Mouse (Mus musculus) heart, postnatal 0 days (tissue): ENCODE data around the gene Gm49027. TPM values are rescaled to one million over a fixed set of nuclear protein-coding genes. Genes with fewer than 3 reads are reported as not detected.

Source experiments
- ATAC-seq: fragments of 200-750 bp; cut with Nextera tagmentation; 2 replicates; pipeline ENCODE4 v1.8.0; 2017; ENCODE audit warnings: low read depth, moderate number of reproducible peaks, moderate library complexity; ENCODE audit not compliant: insufficient read depth
- DNase-seq: peaks from one replicate; pipeline ENCODE4 v3.0.0-alpha.2; 2016; ENCODE audit warnings: low spot score
- H3K27ac ChIP-seq: fragments of 300-500 bp; sonication (generic); 2 replicates; pipeline ENCODE4 v1.5.1; 2014; ENCODE audit warnings: low read depth, mild to moderate bottlenecking
- H3K27me3 ChIP-seq: fragments of 300-500 bp; sonication (generic); 2 replicates; pipeline ENCODE4 v1.6.1; 2014; ENCODE audit warnings: low read length, mixed read lengths; ENCODE audit not compliant: control insufficient read depth, insufficient read depth
- H3K36me3 ChIP-seq: fragments of 300-500 bp; sonication (generic); replicated peaks from 2 replicates; pipeline ENCODE4 v1.6.1; 2014; ENCODE audit warnings: low read length, mixed read lengths; ENCODE audit not compliant: control insufficient read depth, insufficient read depth
- H3K4me1 ChIP-seq: fragments of 300-500 bp; sonication (generic); 2 replicates; pipeline ENCODE4 v1.6.1; 2014; ENCODE audit warnings: antibody characterized with exemption; ENCODE audit not compliant: control insufficient read depth, insufficient read depth
- H3K4me2 ChIP-seq: fragments of 300-500 bp; sonication (generic); 2 replicates; pipeline ENCODE4 v1.6.1; 2014; ENCODE audit warnings: low read depth, mild to moderate bottlenecking, low read length, moderate library complexity
- H3K4me3 ChIP-seq: fragments of 300-500 bp; sonication (generic); 2 replicates; pipeline ENCODE4 v1.5.1; 2014; ENCODE audit warnings: low read depth, low read length
- H3K9ac ChIP-seq: fragments of 300-500 bp; sonication (generic); replicated peaks from 2 replicates; pipeline ENCODE4 v1.6.1; 2014; ENCODE audit warnings: low read depth, low read length, mixed read lengths
- H3K9me3 ChIP-seq: fragments of 300-500 bp; sonication (generic); replicated peaks from 2 replicates; pipeline ENCODE4 v1.6.1; 2016; ENCODE audit warnings: low read length; ENCODE audit not compliant: control insufficient read depth
- CTCF ChIP-seq: IDR thresholded peaks from 2 replicates; pipeline ENCODE4 v1.5.1; 2016; ENCODE audit warnings: antibody characterized with exemption, control low read depth, low read depth
- EP300 ChIP-seq: IDR thresholded peaks from 2 replicates; pipeline ENCODE4 v1.6.1; 2016; ENCODE audit warnings: antibody characterized with exemption, low read depth
- WGBS: fragments of 180-500 bp; shearing (Covaris S2); extraction: QIAGEN DNeasy Blood & Tissue Kit; methylation state at CpG from one replicate; pipeline ENCODE4 v1.1.7; 2014; 5-methylcytosine and 5-hydroxymethylcytosine counted together
- polyA plus RNA-seq: library from polyadenylated mRNA; unstranded; fragments of >200 nt; fragmentation: Nextera tagmentation; extraction: Ambion mirVana; gene quantifications from 2 replicates; pipeline ENCODE4 v1.2.1, GENCODE M21; 2015
- total RNA-seq: library from RNA; depleted of rRNA; stranded (reverse); fragments of >200 nt; gene quantifications from 2 replicates; pipeline ENCODE4 v1.2.3, GENCODE M21; 2014; ENCODE audit warnings: low replicate concordance

Gene Gm49027
- total and polyA plus RNA-seq, 2 experiments from 2014 or later, result 1.1 TPM; not detected in 1

GRCm38 (mm10) chr5:123507936-123508723, 17.2 kb downstream of the Gm49027 start:
- Histone ChIP-seq H3K4me2 (peak overlapping the region; percentile 79), H3K9ac (peak overlapping the region; percentile 43; the same call in 1 of the 2 replicates), H3K27ac (no peak overlapping the region), H3K27me3 (peaks cover 33% of the 10 kb centered on the region), H3K36me3 (peaks cover 8% of the 10 kb centered on the region; the same call in 1 of the 2 replicates), H3K9me3 (no peaks in the 10 kb centered on the region), H3K4me3 (peak overlapping the region; percentile 55), H3K4me1 (peaks cover 14% of the 10 kb centered on the region)
- ATAC-seq (peak; percentile 82), DNase-seq (peak; percentile 60)
- TF ChIP-seq EP300 (no peak), CTCF (no peak)
- WGBS, result under 1% methylated on average over 57 of the region's 59 CpGs

GRCm38 (mm10) chr5:123501973-123502372, 23.3 kb downstream of the Gm49027 start:
- H3K4me1 ChIP-seq, result peaks cover 9% of the 10 kb centered on the region; the same call in 1 of the 2 replicates
- ATAC-seq, result no peak

DNA sequence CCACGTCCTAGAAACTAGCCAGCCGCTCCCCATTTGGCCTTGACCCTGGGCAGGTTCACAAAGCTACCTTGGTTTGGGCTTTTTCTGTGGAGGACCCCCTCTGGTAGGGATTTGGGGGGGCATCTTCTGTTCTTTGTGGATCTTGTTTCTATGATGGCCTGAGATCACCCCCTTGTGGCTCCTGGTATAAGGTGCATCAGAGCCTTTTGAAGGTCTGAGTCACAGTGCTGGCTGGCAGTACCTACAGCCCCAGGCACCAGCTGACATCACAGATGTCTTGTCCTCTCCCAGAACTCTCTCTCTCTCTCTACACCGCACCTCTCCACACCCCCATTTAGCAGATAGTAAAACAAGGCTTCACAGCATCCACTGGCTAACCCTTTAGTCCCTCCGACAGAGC, 25.6 kb downstream of the Gm49027 start:
- 0 out of 2 replicates have a peak, but pooled peaks have one; percentile 13 for ATAC-seq
- peaks cover 9% of the 10 kb centered on the region; the same call in 1 of the 2 replicates for H3K4me1 ChIP-seq
- no peaks in the 10 kb centered on the region for H3K9me3 ChIP-seq
- H3K27me3 ChIP-seq, result peaks cover 14% of the 10 kb centered on the region; the same call in 1 of the 2 replicates
- H3K9ac ChIP-seq, result no peak overlapping the region
- no peak overlapping the region for H3K27ac ChIP-seq
- no peak overlapping the region for H3K4me3 ChIP-seq
- H3K4me2 ChIP-seq, result no peak overlapping the region
- TF ChIP-seq EP300 (no peak), CTCF (peak; percentile 69)
- WGBS, result 43% methylated on average over 4 of the region's 4 CpGs
- no peaks in the 10 kb centered on the region for H3K36me3 ChIP-seq
- DNase-seq, result peak; percentile 56

More at GRCm38 (mm10) chr5:123501973-123502372, 23.3 kb downstream of the Gm49027 start:
- Histone ChIP-seq H3K9me3 (no peaks in the 10 kb centered on the region), H3K27ac (no peak overlapping the region), H3K36me3 (no peaks in the 10 kb centered on the region), H3K27me3 (peaks cover 20% of the 10 kb centered on the region; the same call in 1 of the 2 replicates), H3K9ac (no peak overlapping the region), H3K4me3 (no peak overlapping the region), H3K4me2 (no peak overlapping the region)
- WGBS, result 42% methylated on average over 4 of the region's 4 CpGs
- DNase-seq, result no peak
- no peak for TF ChIP-seq EP300
- TF ChIP-seq CTCF, result no peak

DNA sequence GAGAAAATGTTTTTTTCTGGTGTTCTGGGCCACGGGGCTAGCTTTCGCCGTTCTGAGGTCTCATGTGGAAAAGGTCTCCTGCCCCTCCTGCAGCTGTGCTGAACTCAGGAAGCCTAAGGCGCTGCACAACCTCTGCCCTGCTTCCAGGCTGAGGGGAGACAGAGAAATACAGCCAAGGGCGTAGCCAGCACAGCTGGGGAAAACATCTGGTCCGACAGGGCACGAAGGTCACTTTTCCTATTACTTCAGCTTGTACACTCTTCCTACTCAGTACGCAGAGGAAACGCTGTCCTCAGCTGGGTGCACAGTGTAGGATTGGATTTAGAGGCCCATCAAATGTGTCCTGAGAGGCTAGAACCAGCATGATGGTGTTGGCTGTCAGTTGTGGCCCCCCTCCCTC, 35.4 kb downstream of the Gm49027 start:
- H3K27ac ChIP-seq, result no peak overlapping the region
- H3K4me3 ChIP-seq, result no peak overlapping the region
- H3K4me2 ChIP-seq, result no peak overlapping the region
- no peak for DNase-seq
- ATAC-seq, result peak; percentile 47
- no peaks in the 10 kb centered on the region for H3K4me1 ChIP-seq
- H3K27me3 ChIP-seq, result no peaks in the 10 kb centered on the region
- no peaks in the 10 kb centered on the region for H3K36me3 ChIP-seq
- H3K9ac ChIP-seq, result no peak overlapping the region
- no peak for TF ChIP-seq CTCF
- TF ChIP-seq EP300, result 0 out of 2 replicates have a peak, but pooled peaks have one; percentile 56
- no peaks in the 10 kb centered on the region for H3K9me3 ChIP-seq
- WGBS, result 53% methylated on average over 9 of the region's 9 CpGs

DNA sequence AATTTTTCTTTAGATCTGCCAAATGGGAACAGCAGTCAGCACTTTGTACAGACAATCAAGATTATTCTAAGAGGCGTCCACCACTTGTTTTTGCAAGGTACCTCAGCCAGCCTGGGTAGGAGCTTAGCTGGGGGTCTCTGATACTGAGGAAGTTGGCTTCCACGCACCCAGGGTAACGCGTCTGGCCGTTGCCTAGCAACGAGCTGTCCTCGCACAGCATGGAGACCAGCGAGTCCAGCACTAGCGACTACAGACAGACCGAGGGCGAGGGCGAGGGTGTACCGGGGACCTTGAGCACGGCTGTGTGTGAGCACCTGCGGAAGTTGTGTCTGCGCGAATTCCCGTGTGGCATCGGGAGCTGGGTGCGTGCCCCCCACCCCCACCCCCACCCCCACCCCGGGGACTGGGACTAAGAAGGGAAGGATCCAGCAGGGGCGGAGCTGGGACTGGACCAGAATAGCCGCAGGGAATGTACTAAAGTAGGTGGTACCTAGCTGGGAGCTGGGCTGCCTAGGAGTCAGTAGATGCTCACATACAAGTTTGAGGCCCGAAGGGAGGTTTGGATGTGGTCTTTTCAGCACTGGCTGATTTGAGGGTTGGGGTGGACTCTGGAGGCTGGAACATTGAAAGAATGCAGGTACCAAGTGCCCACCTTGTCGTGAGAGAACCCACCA, 36.0 kb downstream of the Gm49027 start, which contains the start of the genes Lrrc43 and Il31:
Gene Lrrc43 (plus strand): TSS at position 194 of the 674 bp plus-strand sequence.
Gene Il31 (minus strand): TSS at position 378 of the 674 bp plus-strand sequence.
- Histone ChIP-seq H3K4me2 (peak within 1 kb of the TSS; percentile 52), H3K27ac (no peak within 1 kb of the TSS), H3K4me1 (no peaks in the 10 kb centered on the region), H3K36me3 (no peaks in the 10 kb centered on the region), H3K9me3 (no peaks in the 10 kb centered on the region), H3K9ac (no peak within 1 kb of the TSS), H3K4me3 (no peak within 1 kb of the TSS), H3K27me3 (no peaks in the 10 kb centered on the region)
- TF ChIP-seq EP300, result no peak
- TF ChIP-seq CTCF, result no peak
- 8% methylated on average over 25 of the region's 25 CpGs for WGBS
- DNase-seq, result no peak
- no peak; the same call in 1 of the 2 replicates for ATAC-seq
